Mouse (Mus musculus): ENCODE results near the gene H2-DMb2. TPM values are rescaled to one million over a fixed set of nuclear protein-coding genes. Genes with fewer than 3 reads are reported as not detected.

The H2-DMb2 gene
- total and polyA plus RNA-seq, 2 experiments from 2014 or later: 0.38 TPM; not detected in 1

- 61% methylated on average over 4 of the region's 4 CpGs for WGBS
- no peak overlapping the region for H3K4me3 ChIP-seq (ENCODE audit: low read depth, low read length)
- no peak for ATAC-seq (ENCODE audit: insufficient read depth, low read depth)
- no peaks in the 10 kb centered on the region for H3K36me3 ChIP-seq (replicated peaks; ENCODE audit: control insufficient read depth, insufficient read depth, low read length)
- no peak for DNase-seq (ENCODE audit: low spot score)
- H3K4me2 ChIP-seq (ENCODE audit: low read depth, low read length): no peak overlapping the region
- no peaks in the 10 kb centered on the region for H3K27me3 ChIP-seq (ENCODE audit: control insufficient read depth, insufficient read depth, low read length)
- H3K9me3 ChIP-seq (replicated peaks; ENCODE audit: control insufficient read depth, low read length): peaks cover 8% of the 10 kb centered on the region; the same call in 1 of the 2 replicates
- H3K27ac ChIP-seq (ENCODE audit: low read depth): no peak overlapping the region
- no peaks in the 10 kb centered on the region for H3K4me1 ChIP-seq (ENCODE audit: control insufficient read depth, insufficient read depth)
- TF ChIP-seq EP300 (IDR thresholded peaks at IDR 0.05; ENCODE audit: low read depth) (no peak), CTCF (IDR thresholded peaks at IDR 0.05; ENCODE audit: low read depth) (no peak)
- no peak overlapping the region for H3K9ac ChIP-seq (replicated peaks; ENCODE audit: low read depth, low read length)
These were observed 34.1 kb downstream of the H2-DMb2 start for GRCm38 (mm10) chr17:34177179-34177578.

- Histone ChIP-seq H3K36me3 (replicated peaks; ENCODE audit: control insufficient read depth, insufficient read depth, low read length) (no peaks in the 10 kb centered on the region), H3K4me3 (ENCODE audit: low read depth, low read length) (no peak overlapping the region), H3K4me1 (ENCODE audit: control insufficient read depth, insufficient read depth) (no peaks in the 10 kb centered on the region), H3K9ac (replicated peaks; ENCODE audit: low read depth, low read length) (no peak overlapping the region), H3K4me2 (ENCODE audit: low read depth, low read length) (no peak overlapping the region), H3K9me3 (replicated peaks; ENCODE audit: control insufficient read depth, low read length) (peaks cover 8% of the 10 kb centered on the region; the same call in 1 of the 2 replicates), H3K27ac (ENCODE audit: low read depth) (no peak overlapping the region), H3K27me3 (ENCODE audit: control insufficient read depth, insufficient read depth, low read length) (0 out of 2 replicates have a peak, but pooled peaks cover 6% of the 10 kb centered on the region)
- WGBS: 53% methylated on average over 6 of the region's 6 CpGs
- TF ChIP-seq CTCF (IDR thresholded peaks at IDR 0.05; ENCODE audit: low read depth) (no peak), EP300 (IDR thresholded peaks at IDR 0.05; ENCODE audit: low read depth) (no peak)
- DNase-seq (ENCODE audit: low spot score) (no peak), ATAC-seq (ENCODE audit: insufficient read depth, low read depth) (no peak)
These were observed 35.9 kb downstream of the H2-DMb2 start for GRCm38 (mm10) chr17:34179019-34179418.

- Histone ChIP-seq H3K9ac (replicated peaks; ENCODE audit: low read depth, low read length) (no peak overlapping the region), H3K4me2 (ENCODE audit: low read depth, low read length) (no peak overlapping the region), H3K9me3 (replicated peaks; ENCODE audit: control insufficient read depth, low read length) (peaks cover 8% of the 10 kb centered on the region; the same call in 1 of the 2 replicates), H3K4me1 (ENCODE audit: control insufficient read depth, insufficient read depth) (no peaks in the 10 kb centered on the region), H3K27me3 (ENCODE audit: control insufficient read depth, insufficient read depth, low read length) (peaks cover 15% of the 10 kb centered on the region; the same call in 1 of the 2 replicates), H3K27ac (ENCODE audit: low read depth) (no peak overlapping the region), H3K36me3 (replicated peaks; ENCODE audit: control insufficient read depth, insufficient read depth, low read length) (no peaks in the 10 kb centered on the region), H3K4me3 (ENCODE audit: low read depth, low read length) (no peak overlapping the region)
- no peak for ATAC-seq (ENCODE audit: insufficient read depth, low read depth)
- TF ChIP-seq CTCF (IDR thresholded peaks at IDR 0.05; ENCODE audit: low read depth) (no peak), EP300 (IDR thresholded peaks at IDR 0.05; ENCODE audit: low read depth) (no peak)
- 65% methylated on average over 13 of the region's 13 CpGs for WGBS
- no peak for DNase-seq (ENCODE audit: low spot score)
These were observed 37.1 kb downstream of the H2-DMb2 start for GRCm38 (mm10) chr17:34179913-34180859.

- no peak overlapping the region for H3K27ac ChIP-seq (ENCODE audit: low read depth)
- ATAC-seq (ENCODE audit: insufficient read depth, low read depth): no peak
- no peaks in the 10 kb centered on the region for H3K36me3 ChIP-seq (replicated peaks; ENCODE audit: control insufficient read depth, insufficient read depth, low read length)
These were observed 40.6 kb downstream of the H2-DMb2 start for GRCm38 (mm10) chr17:34183564-34184219.

DNA sequence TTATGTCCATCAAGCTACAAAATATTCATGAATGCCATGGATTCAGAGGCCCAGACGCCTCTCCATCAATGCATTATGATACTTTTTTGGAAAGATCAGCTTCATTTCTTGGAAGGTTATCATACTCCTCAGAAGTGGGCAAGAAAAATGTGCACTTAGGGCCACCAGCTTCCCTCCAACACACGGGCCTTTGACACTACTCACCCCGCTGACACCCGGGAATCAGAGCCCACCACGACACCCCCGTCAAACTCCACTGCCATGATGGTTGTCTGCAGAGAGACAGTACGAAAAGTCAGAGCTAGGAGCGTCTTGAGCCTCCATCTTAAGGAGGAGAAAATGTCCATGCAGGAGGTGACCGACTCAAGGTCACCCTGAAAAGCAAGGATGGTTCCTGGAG is 42.4 kb downstream of the H2-DMb2 start:
- H3K4me3 ChIP-seq (ENCODE audit: low read depth, low read length): no peak overlapping the region
- no peak overlapping the region for H3K4me2 ChIP-seq (ENCODE audit: low read depth, low read length)
- H3K27ac ChIP-seq (ENCODE audit: low read depth): no peak overlapping the region
- no peak for TF ChIP-seq CTCF (IDR thresholded peaks at IDR 0.05; ENCODE audit: low read depth)
- no peak for TF ChIP-seq EP300 (IDR thresholded peaks at IDR 0.05; ENCODE audit: low read depth)
- H3K9me3 ChIP-seq (replicated peaks; ENCODE audit: control insufficient read depth, low read length): no peaks in the 10 kb centered on the region
- no peak for ATAC-seq (ENCODE audit: insufficient read depth, low read depth)
- 81% methylated on average over 9 of the region's 9 CpGs for WGBS
- no peak for DNase-seq (ENCODE audit: low spot score)
- no peak overlapping the region for H3K9ac ChIP-seq (replicated peaks; ENCODE audit: low read depth, low read length)
- peaks cover 42% of the 10 kb centered on the region for H3K27me3 ChIP-seq (ENCODE audit: control insufficient read depth, insufficient read depth, low read length)
- H3K36me3 ChIP-seq (replicated peaks; ENCODE audit: control insufficient read depth, insufficient read depth, low read length): no peaks in the 10 kb centered on the region
- H3K4me1 ChIP-seq (ENCODE audit: control insufficient read depth, insufficient read depth): peaks cover 8% of the 10 kb centered on the region; the same call in 1 of the 2 replicates

More at GRCm38 (mm10) chr17:34183564-34184219, 40.6 kb downstream of the H2-DMb2 start:
- Histone ChIP-seq H3K9ac (replicated peaks; ENCODE audit: low read depth, low read length) (no peak overlapping the region), H3K9me3 (replicated peaks; ENCODE audit: control insufficient read depth, low read length) (no peaks in the 10 kb centered on the region), H3K4me3 (ENCODE audit: low read depth, low read length) (no peak overlapping the region), H3K27me3 (ENCODE audit: control insufficient read depth, insufficient read depth, low read length) (peaks cover 35% of the 10 kb centered on the region), H3K4me1 (ENCODE audit: control insufficient read depth, insufficient read depth) (peaks cover 8% of the 10 kb centered on the region; the same call in 1 of the 2 replicates), H3K4me2 (ENCODE audit: low read depth, low read length) (no peak overlapping the region)
- 58% methylated on average over 15 of the region's 15 CpGs for WGBS
- no peak for DNase-seq (ENCODE audit: low spot score)
- TF ChIP-seq EP300 (IDR thresholded peaks at IDR 0.05; ENCODE audit: low read depth): no peak
- TF ChIP-seq CTCF (IDR thresholded peaks at IDR 0.05; ENCODE audit: low read depth): no peak

All from heart, postnatal 0 days (tissue).